Mouse (Mus musculus) liver (tissue): ENCODE results near the gene Cfd.
"Not testable (repeated sequence)": the region's sequence is repeated elsewhere in the genome, so short reads cannot be mapped to it uniquely, and the experiment has no call there.

Experiments used
- DNase-seq: peaks from one replicate; pipeline ENCODE4 v3.0.0-alpha.2; 2020; ENCODE audit warnings: mixed read lengths

Cfd gene

GRCm38 (mm10) chr10:79861230-79862048 is 29.2 kb upstream of the Cfd start:
- no peak for DNase-seq

- DNase-seq, result no peak
These were observed 28.4 kb upstream of the Cfd start for GRCm38 (mm10) chr10:79862049-79862788.

DNA sequence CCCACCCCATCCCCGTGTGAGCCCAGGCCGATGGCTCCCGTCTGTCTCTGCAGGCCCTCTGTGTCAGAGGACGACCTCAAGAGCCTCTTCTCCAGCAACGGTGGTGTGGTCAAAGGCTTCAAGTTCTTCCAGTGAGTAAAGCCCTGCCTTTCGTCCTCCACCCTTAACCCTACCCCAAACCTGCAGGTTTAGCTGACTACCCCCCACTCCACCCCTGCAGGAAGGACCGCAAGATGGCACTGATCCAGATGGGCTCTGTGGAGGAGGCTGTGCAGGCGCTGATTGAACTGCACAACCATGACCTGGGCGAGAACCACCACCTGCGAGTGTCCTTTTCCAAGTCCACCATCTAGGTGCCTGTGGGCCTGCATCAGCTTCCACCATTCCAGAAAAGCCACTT is 27.7 kb upstream of the Cfd start:
- no peak for DNase-seq

GRCm38 (mm10) chr10:79864351-79865188 is 26.1 kb upstream of the Cfd start:
- DNase-seq, result no peak

GRCm38 (mm10) chr10:79865189-79865601 is 25.5 kb upstream of the Cfd start:
- no peak for DNase-seq

DNA sequence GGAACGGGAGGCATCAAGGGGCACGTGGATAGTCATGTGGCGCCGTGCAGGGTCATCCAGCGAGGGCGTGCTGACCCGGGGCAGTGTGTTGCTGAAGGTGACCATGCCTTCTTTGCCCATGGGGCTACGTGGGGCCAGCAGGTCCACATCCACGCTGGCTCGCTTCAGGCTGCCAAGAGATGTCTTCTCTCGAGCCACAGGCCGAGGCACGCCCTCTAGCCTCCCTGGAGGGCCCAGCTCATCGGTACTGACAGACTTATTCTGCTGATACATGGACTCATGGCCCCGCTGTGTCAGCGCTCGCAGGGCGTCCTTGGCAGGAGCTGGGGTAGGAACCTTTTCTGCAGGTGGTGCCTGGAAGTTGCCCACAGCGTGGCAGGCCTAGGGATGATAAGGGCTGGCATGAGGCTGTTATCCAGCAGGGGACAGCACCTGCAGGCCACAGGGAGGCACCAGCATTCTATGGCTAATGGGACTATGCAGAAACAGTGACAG is 24.8 kb upstream of the Cfd start:
- no peak for DNase-seq

DNA sequence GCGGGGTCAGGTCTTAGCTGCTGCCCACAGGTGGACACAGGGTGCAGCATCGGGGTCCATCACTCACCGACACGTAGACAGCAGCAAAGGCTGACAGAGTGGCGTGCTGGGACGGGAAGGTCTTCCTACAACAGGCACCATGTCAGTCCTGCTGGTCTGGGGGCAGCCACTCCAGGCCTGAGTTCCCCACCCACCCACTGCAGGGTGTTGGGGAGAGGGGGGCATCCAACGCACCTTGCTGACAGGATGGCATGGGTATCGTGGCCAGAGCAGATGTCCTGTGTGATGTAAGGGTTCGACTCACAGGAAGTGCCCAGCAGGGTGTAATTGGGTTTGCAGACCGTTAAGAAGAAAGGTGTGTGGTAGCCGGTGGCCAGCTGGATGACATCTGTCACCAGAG is 24.1 kb upstream of the Cfd start:
- no peak for DNase-seq

- DNase-seq, result no peak
These were observed 18.8 kb upstream of the Cfd start for GRCm38 (mm10) chr10:79871845-79872244.

DNA sequence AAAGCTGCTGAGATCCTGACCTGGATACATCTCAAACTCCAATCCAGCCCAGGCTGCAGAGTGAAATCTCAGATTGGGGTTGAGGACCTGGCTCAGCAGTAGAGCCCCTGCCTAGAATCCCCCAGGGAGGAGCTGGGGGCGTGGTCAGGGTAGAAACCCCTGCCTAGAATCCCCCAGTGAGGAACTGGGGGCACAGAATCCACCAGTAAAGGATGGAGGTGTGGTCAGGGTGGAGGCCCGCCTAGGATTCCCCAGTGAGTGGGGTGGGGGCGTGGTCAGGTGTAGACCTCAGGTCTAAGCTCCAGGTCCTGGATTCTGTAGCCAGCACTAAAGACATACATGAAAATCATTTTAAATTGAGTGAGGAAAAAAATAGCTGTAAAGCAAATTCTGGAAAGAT is 17.8 kb upstream of the Cfd start:
- no peak for DNase-seq

GRCm38 (mm10) chr10:79873313-79873712 is 17.3 kb upstream of the Cfd start:
- DNase-seq, result no peak

GRCm38 (mm10) chr10:79873715-79874289 is 16.9 kb upstream of the Cfd start:
- no peak for DNase-seq

DNA sequence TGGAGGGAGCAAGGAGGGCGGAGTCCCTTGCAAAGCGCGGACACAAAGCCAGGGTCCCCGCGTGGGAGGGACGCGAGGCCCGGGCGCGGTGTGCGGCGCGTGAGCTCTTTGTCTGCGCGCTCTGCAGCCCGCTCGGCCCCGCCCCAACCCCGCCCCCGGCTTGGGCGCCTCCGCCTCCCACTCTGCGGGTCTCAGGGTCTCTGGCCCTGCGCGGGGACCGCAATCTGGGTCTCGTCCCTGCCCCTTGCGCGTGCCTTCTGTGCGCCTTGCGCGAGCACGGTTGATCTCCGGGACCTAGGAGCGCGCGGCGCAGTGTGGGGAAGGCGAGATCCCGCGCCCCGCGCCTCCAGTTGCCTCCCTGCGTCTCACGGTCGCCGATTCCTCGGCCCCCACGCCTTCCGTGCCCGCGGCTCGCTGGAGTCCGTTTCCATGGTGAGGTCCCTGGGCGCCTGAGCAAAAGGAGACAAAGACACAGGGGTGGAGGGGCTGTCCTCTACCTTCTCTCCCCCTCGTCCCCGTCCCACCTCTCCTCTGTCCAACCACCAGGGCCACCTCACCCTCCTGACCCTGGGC is 16.3 kb upstream of the Cfd start, which contains the start of the genes Prtn3 and Plppr3:
Gene Prtn3 (plus strand): TSS at position 187 of the 573 bp plus-strand sequence.
Gene Plppr3 (minus strand): TSS at position 345 of the 573 bp plus-strand sequence.
- peak; percentile 52 for DNase-seq

- DNase-seq, result peak; percentile 59
These were observed 13.5 kb upstream of the Cfd start for GRCm38 (mm10) chr10:79877174-79877573.

DNA sequence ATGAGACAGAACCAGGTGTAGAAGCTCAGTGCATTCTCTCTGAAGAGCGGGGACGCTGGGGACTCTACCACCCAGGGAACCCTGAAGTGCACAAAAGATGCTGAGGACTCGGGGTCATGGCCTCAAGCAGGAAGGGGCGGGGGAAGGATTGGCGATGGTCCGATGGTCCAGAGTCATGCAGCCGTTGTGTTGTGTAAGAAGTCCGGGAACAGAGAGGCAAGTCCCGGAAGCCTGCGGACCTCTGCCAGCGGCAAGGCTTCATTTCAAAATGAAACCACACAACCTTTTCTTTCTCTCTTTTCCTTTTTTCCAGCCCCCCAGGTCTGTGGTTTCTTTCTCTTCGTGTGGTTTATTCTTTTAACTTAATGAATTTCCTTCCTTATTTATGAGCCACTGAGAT is 12.9 kb upstream of the Cfd start:
- DNase-seq, result peak; percentile 42

- DNase-seq, result no peak
These were observed 11.1 kb upstream of the Cfd start for GRCm38 (mm10) chr10:79879527-79879926.

DNA sequence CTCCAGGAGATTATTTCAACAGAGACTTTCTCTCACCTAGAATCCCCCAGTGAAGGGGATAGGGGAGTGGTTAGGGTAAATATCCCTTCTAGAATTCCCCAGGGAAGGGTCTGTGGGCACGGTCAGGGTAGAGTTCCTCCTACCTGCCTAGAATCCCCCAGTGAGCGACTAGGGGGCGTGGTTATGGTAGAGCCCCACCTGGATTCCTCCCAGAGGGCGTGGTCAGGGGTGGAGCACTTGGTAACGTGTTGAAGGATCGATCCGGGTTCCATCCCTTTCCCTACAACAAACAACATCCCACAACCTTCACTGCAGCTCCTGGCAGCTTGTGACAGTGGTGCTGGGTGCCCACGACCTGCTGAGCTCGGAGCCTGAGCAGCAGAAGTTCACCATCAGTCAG is 9.9 kb upstream of the Cfd start:
- peak; percentile 79 for DNase-seq

- DNase-seq, result peak; percentile 68
These were observed 8.7 kb upstream of the Cfd start for GRCm38 (mm10) chr10:79881981-79882380.

GRCm38 (mm10) chr10:79883297-79884084 is 7.2 kb upstream of the Cfd start:
- DNase-seq, result peak; percentile 81

- no peak for DNase-seq
These were observed 6.2 kb upstream of the Cfd start for GRCm38 (mm10) chr10:79884446-79884845.

GRCm38 (mm10) chr10:79884938-79885337 is 5.7 kb upstream of the Cfd start:
- not testable (repeated sequence) for DNase-seq

GRCm38 (mm10) chr10:79886054-79886453 is 4.6 kb upstream of the Cfd start, which contains the start of gene Elane:
Elane (plus strand) TSS chr10:79886247.
- DNase-seq, result no peak
